Mouse (Mus musculus) lung, embryonic 14.5 days (tissue): ENCODE measurements around the gene Pigq. TPM values are rescaled to one million over a fixed set of nuclear protein-coding genes. Genes with fewer than 3 reads are reported as not detected.

ENCODE experiments used
- ATAC-seq: fragments of 200-750 bp; cut with Nextera tagmentation; 2 replicates; pipeline ENCODE4 v1.8.0; 2017; ENCODE audit warnings: mild to moderate bottlenecking, moderate TSS enrichment, moderate library complexity; ENCODE audit not compliant: insufficient read depth
- DNase-seq: peaks from one replicate; pipeline ENCODE4 v3.0.0-alpha.2; 2015
- H3K27ac ChIP-seq: fragments of 300-500 bp; sonication (generic); 2 replicates; pipeline ENCODE4 v1.5.1; 2014; ENCODE audit warnings: low read depth, mild to moderate bottlenecking, moderate library complexity
- H3K27me3 ChIP-seq: fragments of 300-500 bp; sonication (generic); 2 replicates; pipeline ENCODE4 v1.6.1; 2014; ENCODE audit warnings: low read length, control low read depth; ENCODE audit not compliant: insufficient read depth
- H3K36me3 ChIP-seq: fragments of 300-500 bp; sonication (generic); 2 replicates; pipeline ENCODE4 v1.6.1; 2014; ENCODE audit warnings: control low read depth; ENCODE audit not compliant: insufficient read depth
- H3K4me1 ChIP-seq: fragments of 300-500 bp; sonication (generic); 2 replicates; pipeline ENCODE4 v1.6.1; 2014; ENCODE audit warnings: antibody characterized with exemption, control low read depth; ENCODE audit not compliant: insufficient read depth
- H3K4me2 ChIP-seq: fragments of 300-500 bp; sonication (generic); 2 replicates; pipeline ENCODE4 v1.6.1; 2014; ENCODE audit warnings: mild to moderate bottlenecking
- H3K4me3 ChIP-seq: fragments of 300-500 bp; sonication (generic); 2 replicates; pipeline ENCODE4 v1.5.1; 2014; ENCODE audit warnings: low read depth, low read length
- H3K9ac ChIP-seq: fragments of 300-500 bp; sonication (generic); 2 replicates; pipeline ENCODE4 v1.6.1; 2014
- H3K9me3 ChIP-seq: fragments of 300-500 bp; sonication (generic); 2 replicates; pipeline ENCODE4 v1.6.1; 2016; ENCODE audit warnings: low read depth, low read length, control low read depth
- CTCF ChIP-seq: IDR thresholded peaks from 2 replicates; pipeline ENCODE4 v1.5.1; 2016; ENCODE audit warnings: antibody characterized with exemption, low read depth
- WGBS: fragments of 180-500 bp; shearing (Covaris S2); extraction: QIAGEN DNeasy Blood & Tissue Kit; methylation state at CpG from one replicate; pipeline ENCODE4 v1.1.7; 2014; 5-methylcytosine and 5-hydroxymethylcytosine counted together
- polyA plus RNA-seq: library from polyadenylated mRNA; unstranded; fragments of >200 nt; fragmentation: Nextera tagmentation; extraction: Ambion mirVana; gene quantifications from 2 replicates; pipeline ENCODE4 v1.2.1, GENCODE M21; 2014

Gene Pigq
- polyA plus RNA-seq, 1 experiment from 2014 or later = 69.0 TPM

- WGBS = 78% methylated on average over 14 of the region's 14 CpGs
- H3K4me2 ChIP-seq = no peak overlapping the region
- H3K27ac ChIP-seq = no peak overlapping the region
These were observed 31.4 kb downstream of the Pigq start for GRCm38 (mm10) chr17:25913186-25913876.

DNA sequence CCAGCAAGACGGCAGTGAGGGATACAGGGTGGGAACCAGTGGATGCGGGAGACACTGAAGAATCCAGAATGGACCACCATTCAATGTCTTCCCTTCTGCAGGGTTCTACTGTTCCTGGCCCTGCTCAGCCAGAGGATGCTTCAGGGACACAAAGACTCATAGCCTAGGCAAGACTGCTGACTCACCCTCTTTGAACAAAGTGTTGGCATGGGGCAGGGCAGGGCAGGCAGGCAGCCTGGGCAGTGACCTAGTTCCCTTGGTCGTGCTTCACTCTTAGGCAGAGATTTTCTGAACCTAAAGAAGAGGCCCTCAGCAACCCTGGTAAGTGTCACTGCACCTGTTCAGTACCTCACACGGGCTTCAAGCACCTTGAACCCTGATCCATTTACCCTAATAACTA is 32.9 kb downstream of the Pigq start:
- Histone ChIP-seq H3K4me1 (no peaks in the 10 kb centered on the region; the same call in 1 of the 2 replicates), H3K4me2 (no peak overlapping the region), H3K4me3 (no peak overlapping the region), H3K9me3 (no peaks in the 10 kb centered on the region), H3K36me3 (0 out of 2 replicates have a peak, but pooled peaks cover 1% of the 10 kb centered on the region), H3K9ac (no peak overlapping the region), H3K27me3 (no peaks in the 10 kb centered on the region), H3K27ac (no peak overlapping the region)
- ATAC-seq = no peak
- no peak for TF ChIP-seq CTCF
- no peak for DNase-seq
- WGBS = 84% methylated on average over 4 of the region's 4 CpGs

More at GRCm38 (mm10) chr17:25913186-25913876, 31.4 kb downstream of the Pigq start:
- DNase-seq (no peak), ATAC-seq (no peak)
- peaks cover 5% of the 10 kb centered on the region; the same call in 1 of the 2 replicates for H3K4me1 ChIP-seq
- no peak for TF ChIP-seq CTCF
- H3K9ac ChIP-seq = no peak overlapping the region
- 0 out of 2 replicates have a peak, but pooled peaks cover 4% of the 10 kb centered on the region for H3K36me3 ChIP-seq
- H3K9me3 ChIP-seq = no peaks in the 10 kb centered on the region
- no peak overlapping the region for H3K4me3 ChIP-seq
- H3K27me3 ChIP-seq = no peaks in the 10 kb centered on the region

- no peak for TF ChIP-seq CTCF
- Histone ChIP-seq H3K4me2 (no peak overlapping the region), H3K36me3 (no peaks in the 10 kb centered on the region), H3K4me3 (no peak overlapping the region), H3K27me3 (no peaks in the 10 kb centered on the region), H3K9me3 (no peaks in the 10 kb centered on the region), H3K4me1 (no peaks in the 10 kb centered on the region), H3K27ac (no peak overlapping the region), H3K9ac (no peak overlapping the region)
- DNase-seq = no peak
- no peak for ATAC-seq
- 81% methylated on average over 2 of the region's 2 CpGs for WGBS
These were observed 37.1 kb downstream of the Pigq start for GRCm38 (mm10) chr17:25907640-25908039.

GRCm38 (mm10) chr17:25903061-25903460 is 41.7 kb downstream of the Pigq start:
- no peak overlapping the region for H3K9ac ChIP-seq
- peaks cover 11% of the 10 kb centered on the region for H3K36me3 ChIP-seq
- no peak for TF ChIP-seq CTCF
- no peak for DNase-seq
- no peak overlapping the region for H3K4me2 ChIP-seq
- no peak for ATAC-seq
- WGBS = 87% methylated on average over 3 of the region's 3 CpGs
- H3K27me3 ChIP-seq = no peaks in the 10 kb centered on the region
- no peaks in the 10 kb centered on the region for H3K9me3 ChIP-seq
- H3K27ac ChIP-seq = no peak overlapping the region
- no peaks in the 10 kb centered on the region for H3K4me1 ChIP-seq
- H3K4me3 ChIP-seq = no peak overlapping the region

GRCm38 (mm10) chr17:25900193-25900592 is 44.5 kb downstream of the Pigq start:
- Histone ChIP-seq H3K4me2 (no peak overlapping the region), H3K9me3 (no peaks in the 10 kb centered on the region), H3K9ac (no peak overlapping the region), H3K36me3 (peaks cover 11% of the 10 kb centered on the region), H3K27ac (no peak overlapping the region), H3K27me3 (no peaks in the 10 kb centered on the region), H3K4me1 (no peaks in the 10 kb centered on the region), H3K4me3 (no peak overlapping the region)
- DNase-seq (no peak), ATAC-seq (no peak)
- TF ChIP-seq CTCF = no peak
- whole genome bisulfite sequencing = 97% methylated on average over 1 of the region's 1 CpGs

DNA sequence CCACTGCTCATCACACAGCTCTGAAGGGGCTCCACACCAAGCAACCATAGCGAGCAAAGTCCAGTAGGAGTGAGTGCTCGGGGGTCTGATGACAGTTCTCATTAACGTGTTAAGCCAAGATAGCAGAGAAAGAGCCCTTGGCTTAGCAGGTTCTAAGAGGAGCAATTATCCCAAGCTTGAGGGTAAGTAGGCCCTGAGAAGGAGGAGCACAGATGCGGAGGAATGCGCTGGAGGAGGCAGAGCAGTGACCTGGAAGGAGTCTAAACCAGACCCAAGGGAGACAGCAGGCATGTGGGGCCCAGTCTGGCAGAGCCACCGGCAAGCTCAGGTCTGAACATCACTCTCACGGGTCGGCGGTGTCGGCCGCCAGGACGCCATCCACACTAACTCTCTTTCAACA is 48.8 kb downstream of the Pigq start:
- DNase-seq = no peak
- Histone ChIP-seq H3K4me3 (no peak overlapping the region), H3K4me2 (no peak overlapping the region), H3K27ac (no peak overlapping the region), H3K4me1 (no peaks in the 10 kb centered on the region), H3K9me3 (no peaks in the 10 kb centered on the region), H3K36me3 (peaks cover 8% of the 10 kb centered on the region; the same call in 1 of the 2 replicates), H3K27me3 (no peaks in the 10 kb centered on the region), H3K9ac (no peak overlapping the region)
- no peak for TF ChIP-seq CTCF
- no peak for ATAC-seq
- 61% methylated on average over 12 of the region's 12 CpGs for WGBS

DNA sequence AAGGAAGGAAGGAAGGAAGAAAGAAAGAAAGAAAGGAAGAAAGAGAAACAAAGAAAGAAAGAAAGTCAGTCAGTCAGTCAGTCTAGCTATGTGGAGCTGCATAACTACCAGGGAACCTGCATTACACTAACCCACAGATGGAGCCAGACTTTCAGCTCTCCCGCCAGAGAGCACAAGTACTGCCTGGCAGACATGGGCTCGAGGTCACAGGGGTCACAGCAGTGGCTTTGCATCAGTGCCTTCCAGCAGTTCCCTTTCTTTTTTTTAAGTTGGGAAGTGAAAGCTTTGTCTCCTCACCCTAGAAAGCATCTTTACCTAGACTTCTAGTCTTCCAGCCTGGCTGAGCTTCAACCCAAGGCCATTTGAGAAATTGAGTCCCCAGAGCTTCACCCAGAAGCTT is 49.3 kb downstream of the Pigq start:
- no peak overlapping the region for H3K4me2 ChIP-seq
- no peak overlapping the region for H3K9ac ChIP-seq
- no peak for TF ChIP-seq CTCF
- no peak for ATAC-seq
- H3K9me3 ChIP-seq = no peaks in the 10 kb centered on the region
- no peak for DNase-seq
- WGBS = 40% methylated on average over 2 of the region's 2 CpGs
- H3K27me3 ChIP-seq = no peaks in the 10 kb centered on the region
- H3K36me3 ChIP-seq = 0 out of 2 replicates have a peak, but pooled peaks cover 5% of the 10 kb centered on the region
- no peak overlapping the region for H3K27ac ChIP-seq
- H3K4me3 ChIP-seq = no peak overlapping the region
- no peaks in the 10 kb centered on the region for H3K4me1 ChIP-seq
